Mouse (Mus musculus) liver, embryonic 11.5 days (tissue): ENCODE measurements around the gene Grrp1. TPM values are rescaled to one million over a fixed set of nuclear protein-coding genes. Genes with fewer than 3 reads are reported as not detected.
A peak's percentile ranks its signal among the peaks of the same experiment; 100 is the strongest.

Experiments used
- ATAC-seq: fragments of 200-750 bp; cut with Nextera tagmentation; replicated peaks from 2 replicates; pipeline ENCODE4 v1.8.0; 2017; ENCODE audit warnings: moderate number of reproducible peaks, mild to moderate bottlenecking, moderate TSS enrichment, moderate library complexity; ENCODE audit not compliant: low FRiP score
- DNase-seq: peaks from one replicate; pipeline ENCODE4 v3.0.0-alpha.2; 2017; ENCODE audit warnings: low spot score
- H3K27ac ChIP-seq: fragments of 300-500 bp; sonication (generic); 2 replicates; pipeline ENCODE4 v1.5.1; 2014; ENCODE audit warnings: mild to moderate bottlenecking, low read depth, low read length, control low read depth
- H3K27me3 ChIP-seq: fragments of 300-500 bp; sonication (generic); replicated peaks from 2 replicates; pipeline ENCODE4 v1.6.1; 2014; ENCODE audit warnings: low read length, mixed read lengths; ENCODE audit not compliant: control insufficient read depth, insufficient read depth
- H3K36me3 ChIP-seq: fragments of 300-500 bp; sonication (generic); 2 replicates; pipeline ENCODE4 v1.6.1; 2014; ENCODE audit warnings: mild to moderate bottlenecking, low read length, moderate library complexity, mixed read lengths; ENCODE audit not compliant: control insufficient read depth, insufficient read depth
- H3K4me1 ChIP-seq: fragments of 300-500 bp; sonication (generic); replicated peaks from 2 replicates; pipeline ENCODE4 v1.6.1; 2014; ENCODE audit warnings: low read length, mixed read lengths; ENCODE audit not compliant: control insufficient read depth, insufficient read depth
- H3K4me2 ChIP-seq: fragments of 300-500 bp; sonication (generic); 2 replicates; pipeline ENCODE4 v1.6.1; 2014; ENCODE audit warnings: mild to moderate bottlenecking, control low read depth, moderate library complexity
- H3K4me3 ChIP-seq: fragments of 300-500 bp; sonication (generic); 2 replicates; pipeline ENCODE4 v1.5.1; 2014; ENCODE audit warnings: low read depth, low read length, control low read depth
- H3K9ac ChIP-seq: fragments of 300-500 bp; sonication (generic); 2 replicates; pipeline ENCODE4 v1.6.1; 2014; ENCODE audit warnings: low read depth, low read length, control low read depth
- H3K9me3 ChIP-seq: fragments of 300-500 bp; sonication (generic); 2 replicates; pipeline ENCODE4 v1.6.1; 2016; ENCODE audit warnings: low read length, inconsistent platforms, mixed read lengths; ENCODE audit not compliant: control insufficient read depth
- WGBS: fragments of 180-500 bp; shearing (Covaris S2); extraction: QIAGEN DNeasy Blood & Tissue Kit; methylation state at CpG from one replicate; pipeline ENCODE4 v1.1.7; 2014; 5-methylcytosine and 5-hydroxymethylcytosine counted together
- polyA plus RNA-seq: library from polyadenylated mRNA; unstranded; fragments of >200 nt; fragmentation: Nextera tagmentation; extraction: Ambion mirVana; gene quantifications from 2 replicates; pipeline ENCODE4 v1.2.1, GENCODE M21; 2014

Gene Grrp1
- polyA plus RNA-seq, 1 experiment from 2014 or later, result 3.8 TPM

- Histone ChIP-seq H3K27ac (no peak overlapping the region), H3K36me3 (no peaks in the 10 kb centered on the region), H3K9ac (no peak overlapping the region), H3K4me3 (no peak overlapping the region), H3K27me3 (0 out of 2 replicates have a peak, but pooled peaks cover 5% of the 10 kb centered on the region), H3K9me3 (no peaks in the 10 kb centered on the region), H3K4me2 (no peak overlapping the region), H3K4me1 (peaks cover 7% of the 10 kb centered on the region)
- no peak for DNase-seq
- no peak for ATAC-seq
- WGBS, result 39% methylated on average over 9 of the region's 9 CpGs
Observed at GRCm38 (mm10) chr4:134293692-134294163, 39.8 kb upstream of the Grrp1 start.

- Histone ChIP-seq H3K4me1 (peaks cover 12% of the 10 kb centered on the region), H3K4me2 (no peak overlapping the region), H3K27ac (no peak overlapping the region), H3K9ac (no peak overlapping the region), H3K9me3 (no peaks in the 10 kb centered on the region), H3K27me3 (0 out of 2 replicates have a peak, but pooled peaks cover 5% of the 10 kb centered on the region), H3K36me3 (no peaks in the 10 kb centered on the region), H3K4me3 (no peak overlapping the region)
- ATAC-seq (no peak), DNase-seq (no peak)
- WGBS, result 64% methylated on average over 18 of the region's 18 CpGs
Observed at GRCm38 (mm10) chr4:134293061-134293691, 39.3 kb upstream of the Grrp1 start.

GRCm38 (mm10) chr4:134292067-134292466 is 38.2 kb upstream of the Grrp1 start:
- no peaks in the 10 kb centered on the region for H3K36me3 ChIP-seq
- no peak overlapping the region for H3K9ac ChIP-seq
- no peak overlapping the region for H3K4me2 ChIP-seq
- 27% methylated on average over 7 of the region's 7 CpGs for WGBS
- H3K4me1 ChIP-seq, result peaks cover 14% of the 10 kb centered on the region
- no peak overlapping the region for H3K27ac ChIP-seq
- no peaks in the 10 kb centered on the region for H3K9me3 ChIP-seq
- no peak overlapping the region for H3K4me3 ChIP-seq
- DNase-seq (peak; percentile 83), ATAC-seq (no peak)
- H3K27me3 ChIP-seq, result 0 out of 2 replicates have a peak, but pooled peaks cover 5% of the 10 kb centered on the region

- H3K9me3 ChIP-seq, result no peaks in the 10 kb centered on the region
- H3K4me2 ChIP-seq, result peak overlapping the region; percentile 93
- H3K27me3 ChIP-seq, result 0 out of 2 replicates have a peak, but pooled peaks cover 2% of the 10 kb centered on the region
- H3K27ac ChIP-seq, result peak overlapping the region; percentile 100
- no peak for DNase-seq
- H3K4me1 ChIP-seq, result peaks cover 32% of the 10 kb centered on the region
- H3K9ac ChIP-seq, result peak overlapping the region; percentile 99
- ATAC-seq, result no peak
- 33% methylated on average over 11 of the region's 11 CpGs for WGBS
- no peaks in the 10 kb centered on the region; the same call in 1 of the 2 replicates for H3K36me3 ChIP-seq
- peak overlapping the region; percentile 98 for H3K4me3 ChIP-seq
Observed at GRCm38 (mm10) chr4:134288397-134289256, 34.7 kb upstream of the Grrp1 start.

- under 1% methylated on average over 41 of the region's 43 CpGs for WGBS
- Histone ChIP-seq H3K27ac (peak within 1 kb of the TSS; percentile 100), H3K27me3 (no peaks in the 10 kb centered on the region), H3K36me3 (peaks cover 5% of the 10 kb centered on the region; the same call in 1 of the 2 replicates), H3K4me3 (peak within 1 kb of the TSS; percentile 98), H3K9ac (peak within 1 kb of the TSS; percentile 99), H3K4me1 (peaks cover 32% of the 10 kb centered on the region), H3K4me2 (peak within 1 kb of the TSS; percentile 93), H3K9me3 (no peaks in the 10 kb centered on the region)
- ATAC-seq (peak; percentile 77), DNase-seq (peak; percentile 84)
Observed at GRCm38 (mm10) chr4:134287575-134288025, 33.7 kb upstream of the Grrp1 start, which contains the start of gene Pdik1l. Pdik1l (minus strand) TSS chr4:134287895.

- Histone ChIP-seq H3K27ac (peak overlapping the region; percentile 100), H3K9me3 (no peaks in the 10 kb centered on the region), H3K36me3 (peaks cover 6% of the 10 kb centered on the region; the same call in 1 of the 2 replicates), H3K4me1 (peaks cover 32% of the 10 kb centered on the region), H3K27me3 (no peaks in the 10 kb centered on the region), H3K9ac (peak overlapping the region; percentile 99), H3K4me3 (peak overlapping the region; percentile 98), H3K4me2 (peak overlapping the region; percentile 93)
- DNase-seq, result peak; percentile 99
- WGBS, result under 1% methylated on average over 52 of the region's 59 CpGs
- peak; percentile 88 for ATAC-seq
Observed at GRCm38 (mm10) chr4:134287168-134287564, 33.3 kb upstream of the Grrp1 start.

- peak; percentile 13 for ATAC-seq
- H3K27me3 ChIP-seq, result no peaks in the 10 kb centered on the region
- peak overlapping the region; percentile 99 for H3K9ac ChIP-seq
- H3K4me3 ChIP-seq, result peak overlapping the region; percentile 98
- peaks cover 12% of the 10 kb centered on the region; the same call in 1 of the 2 replicates for H3K36me3 ChIP-seq
- peak overlapping the region; percentile 92 for H3K4me2 ChIP-seq
- WGBS, result 2% methylated on average over 59 of the region's 59 CpGs
- DNase-seq, result no peak
- H3K4me1 ChIP-seq, result peaks cover 32% of the 10 kb centered on the region
- H3K27ac ChIP-seq, result peak overlapping the region; percentile 100
- no peaks in the 10 kb centered on the region for H3K9me3 ChIP-seq
Observed at GRCm38 (mm10) chr4:134286226-134287167, 32.6 kb upstream of the Grrp1 start.
